Mouse (Mus musculus) cerebellum, adult 9-10 months (tissue): ENCODE results near the gene Plpp7.

Experiments
- DNase-seq: peaks from one replicate; pipeline ENCODE4 v3.0.0; 2022

Gene Plpp7

GRCm38 (mm10) chr2:32095351-32096121 lies at the start of gene Plpp7:
Gene Plpp7, plus strand, starts transcription at chr2:32095528.
- peak; percentile 86 for DNase-seq

GRCm38 (mm10) chr2:32046009-32046408 lies 49.3 kb upstream of the Plpp7 start:
- no peak for DNase-seq

DNA sequence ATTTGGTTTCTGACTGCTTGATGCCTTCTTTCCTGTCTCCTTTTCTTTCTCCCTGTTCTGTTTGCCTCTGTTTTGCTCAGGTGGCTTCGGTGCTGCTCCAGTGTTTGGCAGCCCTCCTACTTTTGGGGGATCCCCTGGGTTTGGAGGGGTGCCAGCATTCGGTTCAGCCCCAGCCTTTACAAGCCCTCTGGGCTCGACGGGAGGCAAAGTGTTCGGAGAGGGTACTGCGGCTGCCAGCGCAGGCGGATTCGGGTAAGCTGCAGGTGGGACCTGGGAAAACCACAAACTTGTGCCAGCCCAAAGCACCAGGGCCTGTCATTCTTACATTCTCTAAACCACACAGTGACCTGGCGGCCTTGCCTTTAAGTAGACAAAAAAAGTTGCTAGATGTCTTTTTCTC lies 48.0 kb upstream of the Plpp7 start:
- DNase-seq: no peak

DNA sequence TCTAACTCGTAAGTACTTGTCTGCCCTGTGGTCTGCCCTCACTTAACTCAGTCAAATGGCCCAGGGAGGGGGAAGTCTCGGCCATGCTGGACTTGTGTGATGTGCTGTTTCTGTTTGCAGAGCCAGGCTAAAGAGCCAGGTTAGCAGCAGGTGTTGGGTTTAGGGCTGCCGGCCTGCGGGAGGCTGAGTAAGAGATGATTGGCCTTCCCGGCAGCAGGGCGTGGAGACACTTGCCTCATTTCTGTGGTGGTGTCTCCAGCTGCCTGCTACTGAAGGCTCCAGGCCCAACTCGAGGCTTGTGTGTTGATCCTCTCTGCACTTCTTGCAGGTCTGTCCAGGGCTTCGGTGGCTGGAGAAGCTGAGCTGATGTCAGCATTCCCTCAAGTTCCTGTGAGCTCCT lies 43.5 kb upstream of the Plpp7 start:
- no peak for DNase-seq

- no peak for DNase-seq
Observed at GRCm38 (mm10) chr2:32052418-32052817, 42.9 kb upstream of the Plpp7 start.

GRCm38 (mm10) chr2:32055357-32055965 lies 39.9 kb upstream of the Plpp7 start:
- DNase-seq: no peak

- no peak for DNase-seq
Observed at GRCm38 (mm10) chr2:32056524-32056923, 38.8 kb upstream of the Plpp7 start.

DNA sequence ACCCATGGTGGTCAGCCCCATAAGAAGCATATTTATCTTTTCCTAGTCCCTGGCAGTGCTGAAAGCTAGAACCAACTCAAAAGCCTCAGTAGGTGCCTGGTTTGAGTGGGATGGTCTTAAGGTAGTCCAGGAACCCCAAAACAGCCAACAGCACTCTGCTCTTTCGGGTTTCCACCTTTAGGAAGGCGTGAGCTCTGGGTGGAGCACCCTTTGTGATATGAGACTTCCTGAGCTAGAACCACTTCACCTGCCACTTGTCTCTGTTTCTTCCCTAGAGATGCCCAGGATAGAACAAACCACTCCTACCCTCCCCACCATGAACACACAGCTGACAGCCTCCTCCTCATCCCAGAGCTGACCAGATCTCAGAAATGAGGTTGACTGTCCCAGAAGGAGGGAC lies 38.0 kb upstream of the Plpp7 start:
- DNase-seq: no peak

GRCm38 (mm10) chr2:32057794-32058193 lies 37.5 kb upstream of the Plpp7 start:
- no peak for DNase-seq

DNA sequence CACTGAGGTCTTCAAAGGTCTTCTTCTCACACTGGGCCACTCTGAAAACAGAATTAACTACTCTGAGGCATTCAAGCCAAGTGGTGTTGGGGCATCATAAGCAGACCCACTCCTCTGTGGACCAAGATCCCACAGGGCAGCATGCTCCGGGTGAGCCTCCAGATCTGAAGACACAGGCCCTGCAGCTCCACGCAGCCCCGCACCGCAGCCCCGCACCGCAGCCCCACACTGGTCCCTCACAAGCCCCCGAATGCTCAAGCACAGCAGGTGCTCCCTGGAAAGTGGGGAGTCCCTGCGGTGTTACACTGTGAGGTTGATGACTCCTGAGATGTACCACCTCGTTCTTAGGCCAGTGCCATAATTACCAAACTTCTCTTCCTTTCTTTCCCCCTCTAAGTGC lies 37.1 kb upstream of the Plpp7 start:
- no peak for DNase-seq

DNA sequence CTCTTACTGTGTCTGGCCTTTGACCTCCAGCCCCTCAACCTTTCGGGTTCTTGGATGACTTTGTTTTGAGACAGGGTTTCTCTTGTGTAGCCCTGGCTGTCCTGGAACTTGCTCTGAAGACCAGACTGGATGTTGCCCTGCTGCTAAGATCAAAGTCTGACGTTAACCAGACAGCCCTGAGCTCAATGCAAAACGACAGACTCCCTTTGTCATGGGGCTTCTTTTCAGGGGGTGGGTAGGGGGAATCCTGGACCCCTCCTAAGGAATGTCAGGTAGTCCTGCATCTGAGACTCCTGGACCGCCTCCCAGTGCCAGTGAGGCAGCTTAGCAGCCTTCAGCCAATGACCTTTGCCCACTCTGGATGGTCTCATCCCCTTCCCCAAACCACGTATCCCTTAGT lies 36.6 kb upstream of the Plpp7 start:
- DNase-seq: no peak

- no peak for DNase-seq
Observed at GRCm38 (mm10) chr2:32059613-32060012, 35.7 kb upstream of the Plpp7 start.

GRCm38 (mm10) chr2:32060228-32060805 lies 35.0 kb upstream of the Plpp7 start:
- DNase-seq: no peak

- DNase-seq: no peak
Observed at GRCm38 (mm10) chr2:32061189-32061588, 34.1 kb upstream of the Plpp7 start.

- no peak for DNase-seq
Observed at GRCm38 (mm10) chr2:32061722-32062505, 33.4 kb upstream of the Plpp7 start.

GRCm38 (mm10) chr2:32062626-32063410 lies 32.5 kb upstream of the Plpp7 start:
- no peak for DNase-seq

GRCm38 (mm10) chr2:32063451-32064151 lies 31.7 kb upstream of the Plpp7 start:
- no peak for DNase-seq

GRCm38 (mm10) chr2:32064913-32065312 lies 30.4 kb upstream of the Plpp7 start:
- no peak for DNase-seq

DNA sequence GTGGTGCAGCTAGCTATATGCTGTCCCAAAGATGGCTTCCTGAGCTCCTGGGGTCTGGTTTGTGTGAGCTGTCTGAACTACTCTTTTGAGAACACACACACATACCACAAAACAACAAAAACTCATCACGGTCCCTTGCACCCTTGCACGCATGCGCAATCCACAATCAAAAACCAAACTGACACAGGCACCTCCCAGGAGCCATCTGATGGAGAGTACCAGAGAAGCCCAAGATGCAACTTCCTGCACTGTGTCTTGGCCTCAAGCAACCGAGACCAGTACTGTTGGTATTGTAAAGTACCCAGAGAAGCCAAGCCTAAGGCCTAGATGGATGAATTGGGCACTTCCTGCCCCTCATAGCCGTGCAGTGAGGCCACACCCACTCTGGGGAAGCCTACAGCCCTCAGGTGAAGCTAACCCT lies 29.9 kb upstream of the Plpp7 start:
- DNase-seq: no peak

DNA sequence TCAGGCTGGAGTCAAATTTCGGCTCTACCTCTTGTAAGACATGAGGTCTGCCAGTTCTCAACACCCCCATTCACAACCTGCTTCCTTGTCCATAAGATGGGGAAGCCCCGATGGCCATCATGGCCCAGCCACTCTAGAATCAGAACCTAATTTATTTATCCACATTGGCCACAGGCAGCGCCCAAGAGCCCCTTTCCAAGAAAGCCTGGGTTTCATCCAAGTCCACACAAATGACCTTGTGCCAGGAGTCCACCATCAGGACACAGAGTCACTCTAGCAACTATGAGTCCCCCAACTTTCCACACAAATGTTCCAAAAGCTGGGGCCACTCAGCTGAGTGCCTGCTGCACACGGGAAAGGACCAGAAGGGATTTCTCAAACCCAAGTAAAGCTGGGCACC lies 29.3 kb upstream of the Plpp7 start:
- no peak for DNase-seq

DNA sequence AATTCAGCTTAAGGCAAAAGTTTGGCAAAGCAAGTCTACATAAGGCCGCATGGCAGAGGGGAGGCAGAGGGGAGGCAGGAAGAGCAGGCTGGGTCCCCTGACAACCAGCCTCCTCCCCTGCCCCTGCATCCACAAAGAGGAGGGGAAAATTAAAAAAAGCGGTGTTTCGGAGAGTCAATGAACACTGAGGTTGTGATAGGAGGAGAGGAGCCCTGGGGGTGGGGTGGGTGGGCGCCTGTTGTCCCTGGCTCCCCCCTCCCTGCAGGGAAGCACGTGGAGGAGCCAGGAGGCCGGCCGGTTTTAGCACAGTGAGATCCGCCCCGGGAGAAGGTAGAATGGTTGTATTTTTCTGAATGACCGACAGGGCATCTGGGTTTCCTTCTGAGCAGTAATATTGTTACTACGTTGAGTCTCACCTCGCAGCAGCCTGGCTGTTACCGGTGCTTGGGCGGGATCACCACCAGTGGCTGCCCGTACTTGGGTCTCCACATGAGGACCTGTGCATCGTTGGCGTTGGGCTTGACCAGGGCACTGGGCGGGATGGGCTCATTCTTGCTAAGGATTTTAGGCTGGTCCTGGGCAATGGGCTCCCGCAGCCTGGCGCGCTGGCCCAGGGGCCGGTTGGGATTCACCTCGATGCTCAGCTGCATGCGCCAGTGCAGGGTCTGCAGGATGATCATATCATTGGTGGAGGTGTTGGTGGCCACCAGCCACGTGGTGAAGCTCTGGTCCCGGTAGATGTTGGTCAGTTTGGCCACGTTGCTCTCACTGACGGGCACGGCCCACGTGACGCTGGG lies 26.3 kb upstream of the Plpp7 start:
- DNase-seq: no peak
